Comparison of ENCODE assay signal across 23 mouse cellular contexts in genomic region chr11:26454081-26454480, GRCm38 (mm10).
DNase-seq lines count a peak whose midpoint lies in the region; ATAC-seq and TF ChIP-seq lines count a peak whose summit lies in the region.
"Had no signal": no experiment of that assay in that cellular context is flagged by ENCODE, and none has a peak within 500 bp of the region (broad histone marks: within the 10 kb centered on the region; RNA-seq: fewer than 3 reads in every experiment).

No protein-coding gene starts in this region.

- no peak for TF ChIP-seq EP300 in liver, embryonic 14.5 days (IDR thresholded peaks at IDR 0.05; ENCODE audit: low read depth)

- no peaks in the 10 kb centered on the region for H3K4me1 ChIP-seq in liver, embryonic 11.5 days (replicated peaks; ENCODE audit: control insufficient read depth, insufficient read depth, low read length)
- peaks cover 10% of the 10 kb centered on the region; the same call in 1 of the 2 replicates for H3K4me1 ChIP-seq in spleen, adult 2 months (ENCODE audit: control insufficient read depth, insufficient read depth, insufficient read length)
- H3K4me1 ChIP-seq in liver, embryonic 14.5 days (replicated peaks; ENCODE audit: control insufficient read depth in 2 of 2, insufficient read depth in 2 of 2, low read length in 1 of 2): peaks cover 4 to 6% of the 10 kb centered on the region in 2 experiments; a peak in 3 of 4 replicates
- H3K4me1 ChIP-seq: embryonic facial prominence, embryonic 10.5 days; embryonic facial prominence, embryonic 12.5 days; forebrain, embryonic 13.5 days; forebrain, embryonic 15.5 days had no signal

- no peak for TF ChIP-seq POLR2A in spleen, adult 2 months (IDR thresholded peaks at IDR 0.05; ENCODE audit: low read depth, low read length)

- H3K9me3 ChIP-seq in liver, embryonic 11.5 days (ENCODE audit: control insufficient read depth, low read length): no peaks in the 10 kb centered on the region
- H3K9me3 ChIP-seq in liver, embryonic 14.5 days (ENCODE audit: control insufficient read depth, low read length): no peaks in the 10 kb centered on the region
- H3K9me3 ChIP-seq: embryonic facial prominence, embryonic 10.5 days; embryonic facial prominence, embryonic 12.5 days; forebrain, embryonic 13.5 days; forebrain, embryonic 15.5 days had no signal

- H3K4me2 ChIP-seq in liver, embryonic 11.5 days: no peak overlapping the region
- no peak overlapping the region for H3K4me2 ChIP-seq in liver, embryonic 14.5 days (ENCODE audit: low read depth)
- H3K4me2 ChIP-seq: embryonic facial prominence, embryonic 12.5 days; forebrain, embryonic 13.5 days; forebrain, embryonic 15.5 days had no signal

- H3K27me3 ChIP-seq in liver, embryonic 11.5 days (replicated peaks; ENCODE audit: control insufficient read depth, insufficient read depth, low read length): no peaks in the 10 kb centered on the region
- no peaks in the 10 kb centered on the region for H3K27me3 ChIP-seq in spleen, adult 2 months (ENCODE audit: control insufficient read depth, insufficient read depth, low read length)
- no peaks in the 10 kb centered on the region for H3K27me3 ChIP-seq in liver, embryonic 14.5 days (ENCODE audit: control insufficient read depth, insufficient read depth, low read length)
- H3K27me3 ChIP-seq: CH12.LX; embryonic facial prominence, embryonic 12.5 days; forebrain, embryonic 13.5 days; forebrain, embryonic 15.5 days; Patski had no signal

- no peak overlapping the region for H3K4me3 ChIP-seq in liver, embryonic 11.5 days (ENCODE audit: low read depth, low read length)
- H3K4me3 ChIP-seq in spleen, adult 2 months (ENCODE audit: extremely low read depth, insufficient read depth, insufficient read length): no peak overlapping the region
- H3K4me3 ChIP-seq in liver, embryonic 14.5 days (ENCODE audit: insufficient read depth in 1 of 2, low read depth in 2 of 2, low read length in 2 of 2): no peak overlapping the region
- H3K4me3 ChIP-seq: embryonic facial prominence, embryonic 10.5 days; embryonic facial prominence, embryonic 12.5 days; forebrain, embryonic 13.5 days; forebrain, embryonic 15.5 days had no signal

- 81% methylated on average over 4 of the region's 4 CpGs for WGBS in liver, embryonic 11.5 days
- WGBS in spleen, adult 2 months: 89% methylated on average over 4 of the region's 4 CpGs
- WGBS in liver, embryonic 14.5 days (ENCODE audit: insufficient replicate concordance): 59% methylated on average over 4 of the region's 4 CpGs

- ATAC-seq in liver, embryonic 11.5 days (replicated peaks; ENCODE audit: low FRiP score): peak; percentile 31; the same call in 1 of the 2 replicates
- peak; percentile 13; the same call in 1 of the 2 replicates for ATAC-seq in liver, embryonic 14.5 days (ENCODE audit: insufficient read depth)
- peak; percentile 72 for ATAC-seq in megakaryocyte-erythroid progenitor cell, adult 5-6 weeks (replicated peaks; ENCODE audit: low FRiP score, low TSS enrichment, poor library complexity, severe bottlenecking)
- ATAC-seq: activated CD4-positive, CD25-positive, alpha-beta regulatory T cell, adult 4 months; CD4-positive, CD25-positive, alpha-beta regulatory T cell, adult 4 months; forebrain, embryonic 13.5 days; forebrain, embryonic 15.5 days; forebrain, postnatal 0 days; Patski had no signal

- no peaks in the 10 kb centered on the region for H3K36me3 ChIP-seq in liver, embryonic 11.5 days (ENCODE audit: control insufficient read depth, insufficient read depth, low read length)
- H3K36me3 ChIP-seq in spleen, adult 2 months (ENCODE audit: control insufficient read depth, insufficient read depth, low read length): no peaks in the 10 kb centered on the region
- no peaks in the 10 kb centered on the region for H3K36me3 ChIP-seq in liver, embryonic 14.5 days (replicated peaks; ENCODE audit: control insufficient read depth, insufficient read depth, low read depth)
- H3K36me3 ChIP-seq: embryonic facial prominence, embryonic 12.5 days; forebrain, embryonic 15.5 days had no signal

- TF ChIP-seq CTCF in spleen, adult 2 months (IDR thresholded peaks at IDR 0.05; ENCODE audit: extremely low read depth, insufficient read depth, insufficient read length, insufficient replicate concordance): no peak
- TF ChIP-seq CTCF in liver, embryonic 14.5 days (IDR thresholded peaks at IDR 0.05; ENCODE audit: low read depth): no peak

- no peak for DNase-seq in liver, embryonic 11.5 days (ENCODE audit: low spot score)
- DNase-seq in liver: no peak
- no peak for DNase-seq in spleen, adult 2 months (ENCODE audit: low read depth in 1 of 2, low spot score in 2 of 2)
- DNase-seq in spleen, adult 12 weeks (ENCODE audit: low spot score): no peak
- no peak for DNase-seq in liver, embryonic 14.5 days (ENCODE audit: low read depth in 3 of 3, low spot score in 3 of 3)
- no peak for DNase-seq in cerebellum, adult 9-10 months
- DNase-seq in cerebellum, adult 8-10 months: no peak
- DNase-seq: adrenal gland, adult 8-10 months; adrenal gland, postnatal 14 days; adrenal gland, postnatal 36 days; B cell, adult 2 months; cerebellum, adult 11-12 months; cerebellum, postnatal 10 days; forebrain, postnatal 0 days had no signal

- no peak overlapping the region for H3K9ac ChIP-seq in liver, embryonic 11.5 days (ENCODE audit: low read depth, low read length)
- no peak overlapping the region for H3K9ac ChIP-seq in liver, embryonic 14.5 days (replicated peaks)
- H3K9ac ChIP-seq: embryonic facial prominence, embryonic 12.5 days; forebrain, embryonic 13.5 days; forebrain, embryonic 15.5 days; forebrain, postnatal 0 days had no signal

- H3K27ac ChIP-seq in liver, embryonic 11.5 days (ENCODE audit: low read depth, low read length): no peak overlapping the region
- H3K27ac ChIP-seq in spleen, adult 2 months (ENCODE audit: insufficient read depth, low read length): peak overlapping the region; percentile 87; the same call in 1 of the 2 replicates
- H3K27ac ChIP-seq in liver, embryonic 14.5 days: no peak overlapping the region
- H3K27ac ChIP-seq: embryonic facial prominence, embryonic 10.5 days; embryonic facial prominence, embryonic 12.5 days; forebrain, embryonic 13.5 days; forebrain, embryonic 15.5 days had no signal

Comparison
In these comparisons a context has a peak if more than half of its experiments do, and no peak if none do; other contexts are left out.
1. ATAC-seq: peak in every context shown above with its lines; median percentile 72 in megakaryocyte-erythroid progenitor cell, adult 5-6 weeks; 31 in liver, embryonic 11.5 days; 13 in liver, embryonic 14.5 days.